In genomic region chr13:41865071-41865470, GRCm38 (mm10) we compare ENCODE assay signal across 13 mouse cellular contexts. TPM values are rescaled to one million over a fixed set of nuclear protein-coding genes. Genes with fewer than 3 reads are reported as not detected.
DNase-seq lines count a peak whose midpoint lies in the region; ATAC-seq lines count a peak whose summit lies in the region.
"Had no signal": no experiment of that assay in that cellular context is flagged by ENCODE, and none has a peak within 500 bp of the region (broad histone marks: within the 10 kb centered on the region; RNA-seq: fewer than 3 reads in every experiment).

No protein-coding gene starts in this region.

- DNase-seq in gastrocnemius, adult 18-20 months (ENCODE audit: low spot score) = peak; percentile 36
- DNase-seq in gastrocnemius, postnatal 10 days = no peak
- peak; percentile 64 for DNase-seq in fibroblast of lung, adult 2 months (ENCODE audit: low read depth)
- peak; percentile 65 to 75 for DNase-seq in heart, postnatal 10 days
- DNase-seq in right cerebral cortex, adult 18-20 months = no peak
- DNase-seq: right cerebral cortex, postnatal 14 days had no signal

- H3K9ac ChIP-seq in lung, embryonic 15.5 days = no peak overlapping the region
- H3K9ac ChIP-seq in forebrain, embryonic 13.5 days = no peak overlapping the region
- H3K9ac ChIP-seq: embryonic facial prominence, embryonic 13.5 days; liver, embryonic 14.5 days had no signal

- intact Hi-C loops in heart, postnatal 10 days (cut with DNase I) = no loop called here

- peak overlapping the region; percentile 46; the same call in 1 of the 2 replicates for H3K27ac ChIP-seq in lung, embryonic 15.5 days
- H3K27ac ChIP-seq in forebrain, embryonic 13.5 days = no peak overlapping the region
- H3K27ac ChIP-seq: embryonic facial prominence, embryonic 13.5 days; liver, embryonic 14.5 days had no signal

- no peak for ATAC-seq in lung, embryonic 15.5 days (ENCODE audit: borderline replicate concordance, extremely low read depth, low FRiP score, low TSS enrichment)
- ATAC-seq in forebrain, embryonic 13.5 days = no peak
- no peak for ATAC-seq in frontal cortex, adult (ENCODE audit: low TSS enrichment)

- H3K4me3 ChIP-seq in lung, embryonic 15.5 days = no peak overlapping the region
- H3K4me3 ChIP-seq in forebrain, embryonic 13.5 days = no peak overlapping the region
- H3K4me3 ChIP-seq: embryonic facial prominence, embryonic 13.5 days had no signal

- H3K36me3 ChIP-seq in lung, embryonic 15.5 days = no peaks in the 10 kb centered on the region
- no peaks in the 10 kb centered on the region for H3K36me3 ChIP-seq in forebrain, embryonic 13.5 days (ENCODE audit: poor library complexity, severe bottlenecking)
- H3K36me3 ChIP-seq: embryonic facial prominence, embryonic 13.5 days had no signal

- H3K27me3 ChIP-seq in lung, embryonic 15.5 days = no peaks in the 10 kb centered on the region
- no peaks in the 10 kb centered on the region for H3K27me3 ChIP-seq in forebrain, embryonic 13.5 days
- H3K27me3 ChIP-seq: embryonic facial prominence, embryonic 13.5 days had no signal

- H3K4me1 ChIP-seq in lung, embryonic 15.5 days = peaks cover 22% of the 10 kb centered on the region
- H3K4me1 ChIP-seq in forebrain, embryonic 13.5 days = no peaks in the 10 kb centered on the region
- H3K4me1 ChIP-seq: embryonic facial prominence, embryonic 13.5 days had no signal

- H3K9me3 ChIP-seq in lung, embryonic 15.5 days = no peaks in the 10 kb centered on the region
- no peaks in the 10 kb centered on the region for H3K9me3 ChIP-seq in forebrain, embryonic 13.5 days (replicated peaks)
- H3K9me3 ChIP-seq: embryonic facial prominence, embryonic 13.5 days had no signal

- WGBS in lung, embryonic 15.5 days = 48% methylated on average over 5 of the region's 5 CpGs
- 88% methylated on average over 5 of the region's 5 CpGs for WGBS in forebrain, embryonic 13.5 days

- H3K4me2 ChIP-seq in lung, embryonic 15.5 days = no peak overlapping the region
- H3K4me2 ChIP-seq in forebrain, embryonic 13.5 days = no peak overlapping the region
- H3K4me2 ChIP-seq: embryonic facial prominence, embryonic 13.5 days had no signal

RNA-seq across cellular contexts. Expression of gene Adtrp, which starts 17.6 kb away (rescaled TPM):
- under 1 TPM; 0.50 to 0.64 TPM for total RNA-seq in gastrocnemius, adult 18-20 months (2021)
- not detected for total RNA-seq in gastrocnemius, postnatal 10 days (2021)
- 1 to 10 TPM; 1.9 to 8.5 TPM for total RNA-seq in heart, postnatal 10 days (2021)
- polyA plus RNA-seq in lung, embryonic 15.5 days (2015; fragmentation: Nextera tagmentation; extraction: Ambion mirVana) = 0.21 and 0.38 TPM in 2 replicates
- polyA plus RNA-seq in forebrain, embryonic 13.5 days (2015; fragmentation: Nextera tagmentation; extraction: Ambion mirVana) = not detected in 2 replicates
- polyA plus RNA-seq: C2C12; hindbrain, embryonic 11.5 days had no signal

Comparison
In these comparisons a context has a peak if more than half of its experiments do, and no peak if none do; other contexts are left out.
1. DNase-seq: peak in gastrocnemius, adult 18-20 months (single experiment), fibroblast of lung, adult 2 months (single experiment) and heart, postnatal 10 days (2 of 2); none in gastrocnemius, postnatal 10 days (single experiment) and right cerebral cortex, adult 18-20 months (single experiment).